Mouse (Mus musculus) brain, embryonic 14.5 days (tissue): ENCODE results near the gene Ano2. TPM values are rescaled to one million over a fixed set of nuclear protein-coding genes. Genes with fewer than 3 reads are reported as not detected.

ENCODE experiments used
- DNase-seq: peaks from one replicate; pipeline ENCODE4 v3.0.0-alpha.2; 2011; ENCODE audit warnings: low read depth
- CTCF ChIP-seq: fragments of 200-500 bp; IDR thresholded peaks from 2 replicates; pipeline ENCODE4 v1.5.1; 2012; ENCODE audit warnings: inconsistent platforms, mild to moderate bottlenecking, moderate library complexity, borderline replicate concordance; ENCODE audit not compliant: insufficient read depth, insufficient read length; ENCODE audit errors: extremely low read depth
- POLR2A ChIP-seq: fragments of 200-500 bp; IDR thresholded peaks from 2 replicates; pipeline ENCODE4 v1.6.1; 2012; ENCODE audit warnings: mild to moderate bottlenecking, inconsistent platforms, borderline replicate concordance; ENCODE audit not compliant: poor library complexity, insufficient read depth, insufficient read length, severe bottlenecking; ENCODE audit errors: extremely low read depth
- polyA plus RNA-seq: library from polyadenylated mRNA; depleted of rRNA; stranded (reverse); fragments of >200 nt; gene quantifications from 2 replicates; pipeline ENCODE4 v1.2.3, GENCODE M21; 2012; rRNA removed

Ano2 gene
- polyA plus RNA-seq, 1 experiment: 0.18 TPM

- TF ChIP-seq POLR2A: no peak
- no peak for TF ChIP-seq CTCF
- DNase-seq: peak; percentile 35
These were observed 343.6 kb downstream of the Ano2 start for GRCm38 (mm10) chr6:126033693-126034402.

- peak; percentile 9 for DNase-seq
These were observed 344.1 kb downstream of the Ano2 start for GRCm38 (mm10) chr6:126034403-126034724.

GRCm38 (mm10) chr6:126034728-126035127, 344.5 kb downstream of the Ano2 start:
- no peak for TF ChIP-seq CTCF
- TF ChIP-seq POLR2A: no peak
- DNase-seq: peak; percentile 70

More at GRCm38 (mm10) chr6:126034403-126034724, 344.1 kb downstream of the Ano2 start:
- no peak for TF ChIP-seq CTCF
- no peak for TF ChIP-seq POLR2A

GRCm38 (mm10) chr6:126035621-126036020, 345.4 kb downstream of the Ano2 start:
- TF ChIP-seq POLR2A (no peak), CTCF (no peak)

GRCm38 (mm10) chr6:126045931-126046330, 355.7 kb downstream of the Ano2 start:
- DNase-seq: peak; percentile 5
- TF ChIP-seq CTCF (peak; percentile 48; the same call in 1 of the 2 replicates), POLR2A (no peak)

More at GRCm38 (mm10) chr6:126035621-126036020, 345.4 kb downstream of the Ano2 start:
- no peak for DNase-seq

GRCm38 (mm10) chr6:126048206-126048605, 358.0 kb downstream of the Ano2 start:
- no peak for DNase-seq
- TF ChIP-seq CTCF (no peak), POLR2A (no peak)

- TF ChIP-seq CTCF (no peak), POLR2A (no peak)
- DNase-seq: no peak
These were observed 362.9 kb downstream of the Ano2 start for GRCm38 (mm10) chr6:126053136-126053535.

GRCm38 (mm10) chr6:126057706-126058105, 367.5 kb downstream of the Ano2 start:
- DNase-seq: no peak
- TF ChIP-seq POLR2A (no peak), CTCF (no peak)

- no peak for DNase-seq
- TF ChIP-seq CTCF (no peak), POLR2A (no peak)
These were observed 390.3 kb downstream of the Ano2 start for GRCm38 (mm10) chr6:126080531-126080930.

GRCm38 (mm10) chr6:126086321-126086950, 396.2 kb downstream of the Ano2 start:
- no peak for DNase-seq
- TF ChIP-seq CTCF (no peak), POLR2A (no peak)

- DNase-seq: no peak
- TF ChIP-seq POLR2A (no peak), CTCF (no peak)
These were observed 398.5 kb downstream of the Ano2 start for GRCm38 (mm10) chr6:126088489-126089265.

Other genes starting within 250 kb of the Ano2 start
- gene Cd9, start 195.6 kb upstream of the Ano2 start, polyA plus RNA-seq: 47.3 and 57.2 TPM in 2 replicates
- gene Vwf, start 143.6 kb upstream of the Ano2 start, polyA plus RNA-seq: 5.8 and 18.9 TPM in 2 replicates